Mouse (Mus musculus) right cerebral cortex, postnatal 10 days (tissue): Measurements from ENCODE around the gene Cdk2ap2.
"Not testable (repeated sequence)": the region's sequence is repeated elsewhere in the genome, so short reads cannot be mapped to it uniquely, and the experiment has no call there.

Source experiments
- DNase-seq, 2 experiments: peaks; one replicate each; pipeline ENCODE4 v3.0.0; 2021; ENCODE audit warnings: low spot score in 2 of 2

Cdk2ap2 gene

GRCm38 (mm10) chr19:4096642-4097440 is at the start of gene Cdk2ap2:
TSS of gene Cdk2ap2 (plus strand) at chr19:4097182.
- DNase-seq: peak; percentile 100

DNA sequence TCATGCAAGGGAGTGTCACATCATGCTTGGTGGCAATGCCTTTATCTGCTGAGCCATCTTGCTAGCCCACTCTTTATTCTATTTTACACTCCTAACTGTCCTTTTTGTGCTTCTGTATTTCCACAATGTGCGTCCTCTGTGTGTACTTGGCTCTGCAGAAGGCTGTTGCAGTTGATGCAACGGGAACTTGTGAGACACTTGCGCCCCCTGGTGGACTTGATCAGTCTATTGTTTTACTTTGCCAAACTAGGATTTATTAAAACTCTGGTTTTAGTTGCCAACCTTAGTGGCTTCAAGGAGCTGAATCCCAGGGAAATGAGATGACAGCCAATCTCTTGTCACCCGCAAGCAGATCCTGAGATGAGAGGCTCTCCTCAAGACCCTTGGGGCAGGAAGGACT is 49.1 kb upstream of the Cdk2ap2 start:
- peak; percentile 60 to 81 for DNase-seq

- DNase-seq: not testable (repeated sequence)
These were observed 47.9 kb upstream of the Cdk2ap2 start for GRCm38 (mm10) chr19:4049069-4049468.

- DNase-seq: no peak
These were observed 46.0 kb upstream of the Cdk2ap2 start for GRCm38 (mm10) chr19:4051016-4051415.

DNA sequence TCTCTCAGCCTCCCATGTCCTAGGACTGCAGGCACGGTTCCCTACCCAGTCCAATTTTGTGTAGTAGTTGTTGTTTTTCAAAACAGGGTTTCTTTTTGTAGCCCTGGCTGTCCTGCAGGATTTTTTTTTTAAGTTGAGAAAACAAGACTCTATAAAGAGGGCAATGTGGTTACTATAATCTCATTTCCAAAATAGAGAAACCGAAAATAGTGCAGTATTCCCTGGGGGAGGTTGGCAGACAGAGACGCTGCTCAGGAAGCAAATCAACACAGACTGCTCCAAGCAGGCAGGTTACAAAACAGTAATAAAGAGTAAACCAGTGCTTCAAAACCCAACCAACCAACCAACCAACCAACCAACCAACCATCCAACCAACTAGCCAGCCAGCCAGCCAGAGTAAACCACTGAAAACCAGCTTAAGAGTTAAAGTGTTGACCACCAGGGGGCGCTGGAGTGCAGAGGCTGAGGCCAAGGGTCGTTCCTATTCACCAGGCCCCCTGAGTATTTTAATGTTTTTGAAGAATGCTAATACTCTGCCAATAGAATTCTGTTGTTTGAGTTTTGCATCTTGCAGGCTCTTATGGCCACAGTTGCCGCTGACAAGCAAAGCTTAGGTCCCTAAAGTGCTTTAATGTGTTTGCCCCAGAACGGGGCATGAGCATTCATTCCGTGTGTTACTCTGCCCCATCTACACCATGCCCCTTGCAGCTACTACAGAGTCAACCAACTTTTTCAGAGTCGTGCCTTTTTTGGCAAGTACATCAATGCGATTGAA is 45.1 kb upstream of the Cdk2ap2 start:
- peak in 1 of 2 experiments; percentile 56 for DNase-seq

DNA sequence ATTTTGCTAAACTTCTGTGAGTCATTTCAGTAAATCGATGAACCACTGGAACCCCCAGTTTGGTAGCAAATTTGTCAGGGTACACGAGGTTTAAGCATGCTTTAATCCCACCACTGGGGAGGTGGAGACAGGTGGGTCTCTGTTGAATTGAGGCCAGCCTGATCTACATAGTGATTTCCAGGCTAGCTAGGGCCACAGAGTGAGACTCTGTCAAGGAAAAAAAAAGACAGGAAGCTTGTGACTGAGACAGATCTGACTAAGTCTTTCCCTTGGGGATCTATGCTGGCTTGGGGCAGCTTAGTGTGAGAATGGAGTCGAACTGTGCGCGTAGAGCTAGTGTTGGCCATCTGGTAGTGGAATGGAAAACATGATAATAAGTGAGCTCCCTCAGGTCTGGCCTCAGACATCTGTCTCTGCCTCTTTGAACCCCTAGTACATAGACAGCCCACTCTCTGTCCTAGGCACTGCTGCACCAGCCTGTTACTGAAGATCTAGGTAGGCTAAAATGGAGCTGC is 44.4 kb upstream of the Cdk2ap2 start:
- no peak for DNase-seq

DNA sequence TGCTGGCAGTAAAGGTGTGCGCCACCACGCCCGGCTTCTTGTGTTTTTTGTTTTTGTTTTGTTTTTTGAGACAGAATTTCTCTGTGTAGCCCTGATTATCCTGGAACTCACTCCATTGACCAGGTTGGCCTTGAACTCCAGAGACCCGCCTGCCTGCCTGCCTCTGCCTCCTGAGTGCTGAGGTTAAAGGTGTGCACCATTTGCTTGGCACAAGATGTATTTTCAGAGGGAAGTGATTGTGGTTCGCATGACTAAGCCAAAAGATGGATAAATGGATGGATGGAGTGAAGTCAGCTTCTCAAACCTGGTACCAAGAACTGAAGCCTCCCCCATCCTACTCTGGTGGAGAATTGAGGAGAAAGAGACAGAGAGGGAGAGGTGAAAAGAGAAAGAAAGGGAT is 42.4 kb upstream of the Cdk2ap2 start:
- DNase-seq: no peak

- DNase-seq: no peak
These were observed 41.6 kb upstream of the Cdk2ap2 start for GRCm38 (mm10) chr19:4055216-4055946.

- no peak for DNase-seq
These were observed 40.9 kb upstream of the Cdk2ap2 start for GRCm38 (mm10) chr19:4055947-4056693.

DNA sequence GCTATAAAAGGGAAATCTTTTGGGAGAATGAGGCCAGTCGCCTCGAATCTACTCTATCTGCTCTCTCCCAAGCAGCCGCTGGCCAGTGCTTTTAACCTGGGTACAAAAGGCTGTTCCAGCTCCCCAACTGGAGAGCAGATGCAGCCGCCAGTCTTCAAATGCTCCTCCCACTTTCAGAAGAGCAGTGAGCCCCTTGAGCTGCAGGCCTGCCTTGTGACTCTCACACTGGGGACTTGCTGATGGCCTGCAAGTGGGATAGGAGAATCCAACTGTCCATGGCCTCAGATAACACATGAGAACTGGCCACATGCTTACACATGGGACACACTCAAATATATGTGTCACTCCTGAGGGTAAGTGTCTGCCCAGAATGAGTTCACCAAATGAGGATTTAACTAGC is 40.3 kb upstream of the Cdk2ap2 start:
- no peak for DNase-seq

DNA sequence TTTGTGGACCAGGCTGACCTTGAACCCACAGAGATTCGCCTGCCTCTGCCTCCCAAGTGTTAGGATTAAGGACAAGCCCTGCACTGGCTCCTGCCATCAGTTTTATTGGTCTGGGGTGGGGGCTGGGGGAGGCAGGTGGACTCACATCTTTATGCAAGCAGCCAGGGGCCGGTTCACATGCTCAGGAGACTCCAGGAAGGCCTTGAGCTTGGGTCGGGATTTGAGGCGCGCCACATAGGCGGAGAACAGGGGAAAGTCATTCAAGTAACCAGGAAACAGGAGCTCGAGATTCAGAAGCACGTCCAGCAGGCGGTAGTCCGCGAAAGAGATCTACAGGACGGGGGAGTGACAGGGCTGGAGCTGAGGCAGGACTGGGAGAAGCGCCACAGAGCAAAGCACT is 39.6 kb upstream of the Cdk2ap2 start:
- DNase-seq: no peak

DNA sequence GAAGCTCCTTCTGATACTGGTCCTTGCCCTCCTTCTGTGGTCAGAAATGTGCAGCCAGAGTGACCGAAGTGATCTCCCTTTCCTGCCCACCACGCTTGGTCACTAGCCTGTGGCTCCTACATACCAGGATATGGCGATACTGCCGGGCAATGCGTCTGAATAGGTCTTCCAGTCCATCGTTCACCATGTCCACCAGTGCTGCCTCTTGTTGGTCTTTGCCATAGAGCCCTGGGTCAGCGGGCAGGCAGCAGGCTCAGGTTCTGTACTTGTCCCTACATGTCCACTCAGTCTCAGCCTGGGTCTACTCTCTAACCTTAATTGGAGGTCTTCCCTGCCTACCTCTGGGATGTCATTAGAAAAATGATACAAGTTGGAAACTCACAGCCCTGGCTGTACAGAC is 39.0 kb upstream of the Cdk2ap2 start:
- DNase-seq: no peak

DNA sequence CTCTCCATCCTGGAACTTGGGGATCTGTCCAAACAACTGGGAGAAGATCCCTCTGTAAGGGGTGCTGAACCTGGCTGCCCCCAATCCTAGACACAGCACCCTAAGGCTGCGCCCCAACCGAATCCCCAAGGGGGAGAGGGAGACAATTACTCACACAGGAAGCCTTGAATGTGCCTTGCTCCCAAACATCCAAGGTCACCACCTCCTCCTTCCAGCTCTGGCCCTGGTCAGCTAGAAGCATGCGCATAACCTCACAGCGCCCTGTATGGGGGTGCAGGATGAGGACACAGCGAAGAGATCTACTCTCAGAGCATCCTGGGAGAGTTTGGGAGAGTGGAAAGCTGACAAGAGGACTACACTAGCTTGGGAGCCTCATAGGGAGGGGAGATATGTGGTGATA is 38.4 kb upstream of the Cdk2ap2 start:
- no peak for DNase-seq

- no peak for DNase-seq
These were observed 37.8 kb upstream of the Cdk2ap2 start, which contains the start of gene Gstp3 for GRCm38 (mm10) chr19:4059069-4059740. TSS of gene Gstp3 (minus strand) at chr19:4059569.

DNA sequence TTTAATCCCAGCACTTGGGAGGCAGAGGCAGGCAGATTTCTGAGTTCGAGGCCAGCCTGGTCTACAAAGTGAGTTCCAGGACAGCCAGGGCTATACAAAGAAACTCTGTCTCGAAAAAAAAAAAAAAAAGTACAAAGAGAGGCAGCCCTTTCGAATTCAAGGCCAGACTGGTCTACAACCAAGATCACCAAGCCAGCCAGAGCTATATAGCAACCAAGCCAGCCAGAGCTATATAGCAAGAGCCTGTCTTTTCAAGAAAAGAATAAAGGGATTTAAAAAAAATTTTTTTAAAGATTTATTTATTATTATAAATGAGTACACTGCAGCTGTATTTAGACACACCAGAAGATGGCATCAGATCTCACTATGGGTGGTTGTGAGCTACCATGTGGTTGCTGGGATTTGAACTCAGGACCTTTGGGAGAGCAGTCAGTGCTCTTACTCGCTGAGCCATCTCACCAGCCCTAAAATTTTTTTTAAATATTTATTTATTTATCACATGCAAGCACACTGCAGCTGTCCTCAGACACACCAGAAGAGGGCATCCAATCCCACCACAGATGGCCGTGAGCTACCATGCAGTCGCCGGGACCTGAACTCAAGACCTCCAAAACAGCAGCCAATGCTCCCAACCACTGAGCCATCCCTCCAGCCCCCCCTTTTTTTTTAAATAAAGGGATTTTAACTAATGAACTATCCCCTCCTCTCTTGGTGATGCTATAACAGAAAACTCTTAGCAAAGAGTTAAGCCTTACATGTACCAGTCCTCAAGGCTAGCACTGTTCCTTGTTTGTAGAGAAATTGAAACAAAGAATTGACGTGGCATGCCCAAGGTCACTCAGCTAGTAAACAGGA is 36.7 kb upstream of the Cdk2ap2 start:
- DNase-seq: not testable (repeated sequence)

DNA sequence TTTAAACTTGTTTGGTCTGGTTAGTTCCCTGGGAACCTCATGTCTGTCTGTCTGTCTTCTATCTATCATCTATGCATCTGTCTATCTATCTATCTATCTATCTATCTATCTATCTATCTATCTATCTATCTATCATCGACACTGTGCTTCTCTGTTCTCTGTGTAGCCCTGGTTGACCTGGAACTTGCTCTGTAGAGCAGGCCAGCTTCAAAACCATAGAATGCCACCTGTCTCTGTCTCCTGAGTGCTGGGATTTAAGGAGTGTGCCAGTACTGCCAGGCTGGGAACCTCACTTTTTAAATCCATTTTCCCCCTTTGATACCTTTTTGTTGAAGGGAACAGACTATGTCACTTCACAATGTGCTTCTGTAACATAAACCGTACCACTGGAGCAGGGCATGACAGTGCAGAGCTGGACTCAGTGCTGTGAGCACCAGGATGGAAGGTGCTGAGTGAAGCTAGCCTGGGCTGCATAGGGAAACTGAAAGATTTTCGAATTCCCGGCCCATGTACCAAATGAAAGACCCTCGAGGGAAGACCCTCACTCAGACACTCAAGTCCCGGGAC is 36.0 kb upstream of the Cdk2ap2 start:
- no peak for DNase-seq

DNA sequence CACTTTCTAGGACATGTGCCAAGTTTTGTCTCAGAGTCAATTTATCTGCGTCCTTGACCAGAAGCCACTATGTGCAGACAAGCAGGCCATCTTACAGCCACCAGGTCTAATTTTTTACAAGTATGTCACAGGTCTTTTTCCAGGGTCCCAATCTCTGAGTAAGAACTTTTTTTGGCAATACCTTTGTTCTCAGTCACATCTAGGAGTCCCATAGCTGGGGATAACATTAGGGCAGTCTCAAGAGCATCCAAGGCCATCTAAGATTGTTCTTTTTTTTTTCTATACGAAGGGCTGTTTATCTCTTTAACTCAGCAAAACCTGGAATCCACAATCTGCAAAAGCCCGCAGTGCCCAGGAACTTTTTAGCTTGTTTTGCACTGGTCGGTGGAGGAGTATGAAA is 33.6 kb upstream of the Cdk2ap2 start:
- DNase-seq: not testable (repeated sequence)

GRCm38 (mm10) chr19:4064501-4064900 is 32.5 kb upstream of the Cdk2ap2 start:
- DNase-seq: not testable (repeated sequence)

- DNase-seq: no peak
These were observed 30.7 kb upstream of the Cdk2ap2 start for GRCm38 (mm10) chr19:4066280-4066679.
